Mouse (Mus musculus) kidney, postnatal 10 days (tissue): ENCODE measurements at regions not wholly inside any gene's neighbourhood (a gene's known extent, or its start where the extent isn't known, plus 50 kb on each side); places are given as distances from the start of the nearest gene placed in this dataset.

ENCODE experiments used
- DNase-seq: peaks from one replicate; pipeline ENCODE4 v3.0.0; 2021; ENCODE audit warnings: mixed read lengths

GRCm38 (mm10) chr15:15329796-15330195, 1398.8 kb upstream of the Cdh9 start:
- DNase-seq, result no peak

DNA sequence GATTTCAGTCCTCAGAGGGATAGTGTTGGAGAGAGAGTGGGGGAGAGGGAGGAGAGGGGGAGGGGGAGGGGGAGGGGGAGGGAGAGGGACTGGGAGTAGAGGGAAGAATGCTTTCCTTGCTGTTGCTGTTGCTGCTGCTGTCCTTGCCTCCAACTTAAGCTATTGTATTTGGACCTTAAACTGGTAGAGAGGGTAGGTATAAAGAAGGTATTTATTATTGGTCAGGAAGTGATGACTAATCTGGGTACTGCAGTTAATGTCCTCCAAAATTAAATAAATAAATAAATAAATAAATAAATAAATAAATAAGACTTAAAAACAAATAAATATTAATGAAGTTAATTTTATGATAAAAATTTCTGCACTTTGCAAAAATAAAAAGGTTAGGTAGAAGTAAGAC, 1396.6 kb upstream of the Cdh9 start:
- no peak for DNase-seq

DNA sequence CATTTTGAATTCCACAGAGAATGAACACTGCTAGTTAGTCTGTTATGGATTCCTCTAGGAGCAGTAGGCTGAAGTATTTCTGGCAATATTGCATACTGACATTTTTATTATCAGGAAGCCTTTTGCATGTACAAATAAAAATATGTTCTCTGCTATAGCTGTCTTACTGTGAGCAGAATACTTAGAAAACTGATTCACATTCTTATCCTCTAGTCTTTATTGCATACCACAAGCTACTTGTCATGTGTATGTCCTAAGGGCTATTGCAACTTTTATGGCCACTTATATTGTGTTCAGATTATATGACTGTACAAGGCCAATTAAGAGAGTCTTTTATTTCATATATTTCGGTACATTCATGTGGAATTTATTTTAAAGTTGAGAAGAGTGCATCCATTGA, 1366.7 kb upstream of the Cdh9 start:
- no peak for DNase-seq

DNA sequence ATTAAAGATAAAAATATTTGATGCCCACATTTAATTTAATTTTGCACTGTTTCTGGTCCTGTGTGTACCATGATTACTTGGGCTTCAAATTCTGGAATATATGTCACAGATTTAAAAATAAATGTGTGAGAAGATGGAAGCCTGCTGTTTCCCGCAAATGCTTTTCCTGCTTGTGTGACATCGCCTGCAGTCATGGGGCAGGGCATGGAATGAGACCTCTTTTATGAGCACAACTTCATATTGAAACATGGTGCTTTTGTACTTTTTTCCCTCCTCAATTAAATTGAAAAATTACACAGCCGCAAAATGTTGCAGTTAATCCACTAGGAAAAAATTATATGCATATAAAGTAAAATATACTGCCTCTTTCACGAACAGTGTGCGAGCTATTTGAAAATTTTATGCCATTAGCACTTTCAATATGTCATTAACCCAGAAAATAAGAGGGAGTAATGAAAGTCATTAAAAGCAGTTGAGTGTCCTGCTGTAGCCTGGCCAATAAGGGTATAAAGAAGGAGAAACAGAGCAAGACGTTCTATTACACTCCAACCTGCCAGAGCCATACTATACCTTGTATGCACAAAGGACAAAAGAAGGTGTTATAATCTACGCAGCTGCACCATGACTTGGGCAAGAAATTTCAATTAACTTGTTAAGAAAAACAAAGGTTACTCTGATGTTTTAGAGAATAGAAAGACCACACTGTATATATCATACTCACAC, 1336.1 kb upstream of the Cdh9 start:
- DNase-seq, result peak; percentile 8
